Mouse (Mus musculus) stomach, postnatal 0 days (tissue): ENCODE measurements around the gene Cars2. TPM values are rescaled to one million over a fixed set of nuclear protein-coding genes. Genes with fewer than 3 reads are reported as not detected.

Experiments used
- ATAC-seq: fragments of 200-750 bp; cut with Nextera tagmentation; 2 replicates; pipeline ENCODE4 v1.8.0; 2017; ENCODE audit not compliant: low FRiP score, low TSS enrichment
- DNase-seq: peaks from one replicate; pipeline ENCODE4 v3.0.0-alpha.2; 2016; ENCODE audit warnings: low spot score
- H3K27ac ChIP-seq: fragments of 300-500 bp; sonication (generic); replicated peaks from 2 replicates; pipeline ENCODE4 v1.5.1; 2014; ENCODE audit warnings: mild to moderate bottlenecking, control low read depth
- H3K27me3 ChIP-seq: fragments of 300-500 bp; sonication (generic); 2 replicates; pipeline ENCODE4 v1.6.1; 2014; ENCODE audit warnings: low read length; ENCODE audit not compliant: control insufficient read depth, insufficient read depth
- H3K36me3 ChIP-seq: fragments of 300-500 bp; sonication (generic); 2 replicates; pipeline ENCODE4 v1.6.1; 2014; ENCODE audit warnings: low read length, mixed read lengths; ENCODE audit not compliant: control insufficient read depth, insufficient read depth
- H3K4me1 ChIP-seq: fragments of 300-500 bp; sonication (generic); replicated peaks from 2 replicates; pipeline ENCODE4 v1.6.1; 2014; ENCODE audit warnings: antibody characterized with exemption; ENCODE audit not compliant: control insufficient read depth, insufficient read depth
- H3K4me2 ChIP-seq: fragments of 300-500 bp; sonication (generic); replicated peaks from 2 replicates; pipeline ENCODE4 v1.6.1; 2014; ENCODE audit warnings: low read depth, mild to moderate bottlenecking, control low read depth, moderate library complexity
- H3K4me3 ChIP-seq: fragments of 300-500 bp; sonication (generic); 2 replicates; pipeline ENCODE4 v1.5.1; 2014; ENCODE audit warnings: low read depth, low read length, control low read depth
- H3K9ac ChIP-seq: fragments of 300-500 bp; sonication (generic); 2 replicates; pipeline ENCODE4 v1.6.1; 2014; ENCODE audit warnings: mild to moderate bottlenecking, low read length, control low read depth, mixed read lengths
- H3K9me3 ChIP-seq: fragments of 300-500 bp; sonication (generic); 2 replicates; pipeline ENCODE4 v1.6.1; 2016; ENCODE audit warnings: low read length; ENCODE audit not compliant: control insufficient read depth
- CTCF ChIP-seq: IDR thresholded peaks from 2 replicates; pipeline ENCODE4 v1.5.1; 2016; ENCODE audit warnings: antibody characterized with exemption, low read depth, mild to moderate bottlenecking, moderate library complexity
- EP300 ChIP-seq: optimal IDR thresholded peaks from 2 replicates; pipeline ENCODE3; 2016; ENCODE audit warnings: antibody characterized with exemption
- WGBS: fragments of 180-500 bp; shearing (Covaris S2); extraction: QIAGEN DNeasy Blood & Tissue Kit; methylation state at CpG from one replicate; pipeline ENCODE4 v1.1.7; 2014; 5-methylcytosine and 5-hydroxymethylcytosine counted together
- polyA plus RNA-seq: library from polyadenylated mRNA; unstranded; fragments of >200 nt; fragmentation: Nextera tagmentation; extraction: Ambion mirVana; gene quantifications from 2 replicates; pipeline ENCODE4 v1.2.1, GENCODE M21; 2015

Gene Cars2
- polyA plus RNA-seq, 1 experiment from 2014 or later: 11.7 TPM

- Histone ChIP-seq H3K4me2 (no peak overlapping the region), H3K27ac (no peak overlapping the region), H3K9ac (no peak overlapping the region), H3K4me3 (no peak overlapping the region), H3K36me3 (peaks cover 11% of the 10 kb centered on the region), H3K9me3 (no peaks in the 10 kb centered on the region), H3K4me1 (peaks cover 3% of the 10 kb centered on the region; the same call in 1 of the 2 replicates), H3K27me3 (no peaks in the 10 kb centered on the region)
- 50% methylated on average over 3 of the region's 3 CpGs for WGBS
- TF ChIP-seq EP300 (no peak), CTCF (no peak)
- ATAC-seq (no peak), DNase-seq (no peak)
These were observed 8.9 kb upstream of the Cars2 start for GRCm38 (mm10) chr8:11559511-11559910.

DNA sequence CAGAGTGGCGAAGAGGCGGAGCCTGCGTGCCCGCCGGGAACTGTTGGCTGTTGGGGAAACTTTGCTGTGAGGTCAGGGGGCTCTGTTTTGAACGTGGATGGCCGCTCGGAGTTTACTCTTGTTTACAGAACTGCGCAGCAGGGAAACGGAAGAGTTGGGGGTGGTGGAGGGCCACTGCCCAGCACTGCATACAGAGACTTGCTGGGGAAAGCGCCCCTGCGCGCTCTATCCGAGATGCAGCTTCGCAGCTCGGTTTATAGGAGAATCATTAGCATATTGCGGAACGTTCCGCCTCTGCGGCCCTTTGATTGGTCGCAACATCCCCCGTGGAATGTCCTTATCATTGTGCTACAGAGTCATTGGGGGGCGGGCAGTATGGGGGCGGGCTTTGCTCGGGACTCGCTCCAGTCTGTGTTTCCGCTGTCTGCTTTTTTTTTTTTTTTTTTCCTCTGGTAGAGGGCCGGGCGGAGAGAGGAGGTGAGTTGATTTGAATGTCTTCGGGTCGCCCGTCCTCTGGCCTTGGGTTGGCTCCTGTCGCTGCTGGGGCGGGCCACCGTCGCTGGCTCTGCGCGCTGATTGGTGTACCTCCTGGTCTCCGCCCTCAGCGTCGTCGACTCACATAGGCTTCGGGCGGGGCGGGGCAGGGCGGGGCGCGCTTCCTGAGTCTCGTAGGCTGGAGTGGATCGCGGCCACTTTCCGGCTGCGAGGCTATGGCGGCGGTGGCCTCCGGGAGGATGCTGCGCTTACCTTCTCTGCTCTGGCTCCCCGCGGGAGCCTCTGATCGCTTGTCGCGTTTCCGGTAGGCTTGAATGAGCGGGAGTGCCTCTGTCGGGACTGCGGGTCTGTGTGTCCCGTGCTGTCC, 7.4 kb upstream of the Cars2 start:
- Histone ChIP-seq H3K36me3 (peaks cover 8% of the 10 kb centered on the region), H3K4me1 (peaks cover 3% of the 10 kb centered on the region; the same call in 1 of the 2 replicates), H3K4me2 (peak overlapping the region; percentile 88), H3K9me3 (no peaks in the 10 kb centered on the region), H3K9ac (peak overlapping the region; percentile 84), H3K27ac (peak overlapping the region; percentile 99), H3K27me3 (no peaks in the 10 kb centered on the region), H3K4me3 (peak overlapping the region; percentile 88)
- under 1% methylated on average over 65 of the region's 67 CpGs for WGBS
- TF ChIP-seq CTCF (no peak), EP300 (peak; percentile 67)
- ATAC-seq (peak; percentile 89), DNase-seq (peak; percentile 99)

GRCm38 (mm10) chr8:11557424-11557767, 6.8 kb upstream of the Cars2 start:
- peaks cover 8% of the 10 kb centered on the region for H3K36me3 ChIP-seq
- no peaks in the 10 kb centered on the region for H3K27me3 ChIP-seq
- H3K27ac ChIP-seq: peak overlapping the region; percentile 99
- ATAC-seq: no peak
- peak overlapping the region; percentile 84 for H3K9ac ChIP-seq
- TF ChIP-seq CTCF (no peak), EP300 (no peak)
- no peak for DNase-seq
- no peaks in the 10 kb centered on the region for H3K9me3 ChIP-seq
- H3K4me1 ChIP-seq: peaks cover 3% of the 10 kb centered on the region; the same call in 1 of the 2 replicates
- peak overlapping the region; percentile 88 for H3K4me3 ChIP-seq
- under 1% methylated on average over 29 of the region's 32 CpGs for WGBS
- peak overlapping the region; percentile 88 for H3K4me2 ChIP-seq

GRCm38 (mm10) chr8:11556691-11557423, 6.3 kb upstream of the Cars2 start:
- ATAC-seq: no peak
- Histone ChIP-seq H3K9me3 (no peaks in the 10 kb centered on the region), H3K4me3 (peak overlapping the region; percentile 88), H3K27me3 (no peaks in the 10 kb centered on the region), H3K4me1 (peaks cover 3% of the 10 kb centered on the region; the same call in 1 of the 2 replicates), H3K27ac (peak overlapping the region; percentile 99), H3K36me3 (peaks cover 6% of the 10 kb centered on the region), H3K4me2 (peak overlapping the region; percentile 88), H3K9ac (peak overlapping the region; percentile 84)
- WGBS: under 1% methylated on average over 70 of the region's 85 CpGs
- TF ChIP-seq CTCF (no peak), EP300 (no peak)
- peak; percentile 65 for DNase-seq

DNA sequence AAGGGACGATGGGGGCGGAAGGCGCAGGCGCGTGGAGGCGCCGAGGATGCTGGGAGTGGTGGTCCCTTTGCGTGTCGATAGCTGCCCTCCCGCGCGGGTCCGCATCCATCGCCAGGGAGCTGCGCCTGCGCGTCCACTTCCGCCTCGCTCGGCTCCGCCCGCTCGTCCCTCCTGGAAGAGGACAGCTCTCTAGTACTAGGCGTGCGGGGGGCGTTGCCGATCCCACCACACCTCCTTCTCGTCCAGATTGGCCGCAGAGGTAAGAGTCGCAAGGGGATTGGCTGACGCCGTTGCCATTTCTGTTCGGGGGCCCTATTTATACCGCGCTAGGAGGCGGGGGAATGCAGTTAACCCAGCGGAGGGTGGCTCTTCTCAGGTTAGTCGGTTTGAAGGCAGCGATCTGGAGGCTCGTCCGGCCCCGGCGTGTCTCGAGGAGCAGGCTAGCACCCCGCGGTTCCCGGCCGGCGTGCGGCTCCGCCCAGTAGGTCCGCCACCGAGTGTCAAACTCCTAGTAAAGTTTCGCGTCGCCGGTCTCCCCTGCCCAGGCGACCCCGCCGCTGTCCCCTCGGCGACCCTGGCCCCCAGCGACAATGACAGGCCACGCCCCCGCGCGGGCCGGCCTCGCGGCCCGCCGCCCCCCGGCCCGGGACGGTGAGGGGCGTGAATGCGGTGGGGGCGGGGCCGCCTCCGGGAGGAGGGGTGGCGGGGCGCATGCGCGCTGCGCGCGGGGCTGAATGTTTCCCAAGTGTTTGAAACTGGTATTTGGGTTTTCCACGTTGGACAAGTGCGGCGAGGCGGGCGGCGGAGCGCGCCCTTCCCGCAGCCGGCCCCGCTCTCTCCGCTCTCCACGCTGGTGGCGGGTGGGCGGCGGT, 5.4 kb upstream of the Cars2 start:
- Histone ChIP-seq H3K9me3 (no peaks in the 10 kb centered on the region), H3K9ac (peak overlapping the region; percentile 84), H3K36me3 (no peaks in the 10 kb centered on the region), H3K27ac (peak overlapping the region; percentile 99), H3K4me3 (peak overlapping the region; percentile 88), H3K27me3 (no peaks in the 10 kb centered on the region), H3K4me2 (peak overlapping the region; percentile 88), H3K4me1 (peaks cover 3% of the 10 kb centered on the region; the same call in 1 of the 2 replicates)
- ATAC-seq: peak; percentile 90
- WGBS: under 1% methylated on average over 76 of the region's 103 CpGs
- peak; percentile 99 for DNase-seq
- TF ChIP-seq CTCF (no peak), EP300 (peak; percentile 78)
